Mouse (Mus musculus) limb, embryonic 11.5 days (tissue): ENCODE results near the gene Vamp4. TPM values are rescaled to one million over a fixed set of nuclear protein-coding genes. Genes with fewer than 3 reads are reported as not detected.

Experiments used
- ATAC-seq: fragments of 200-750 bp; cut with Nextera tagmentation; 2 replicates; pipeline ENCODE4 v1.8.0; 2017; ENCODE audit warnings: low read depth; ENCODE audit not compliant: insufficient number of reproducible peaks, low FRiP score, low TSS enrichment
- DNase-seq: peaks from one replicate; pipeline ENCODE4 v3.0.0-alpha.2; 2015; ENCODE audit warnings: low spot score
- H3K27ac ChIP-seq: fragments of 300-500 bp; sonication (generic); replicated peaks from 2 replicates; pipeline ENCODE4 v1.5.1; 2014; ENCODE audit warnings: low read depth, mild to moderate bottlenecking, low read length
- H3K27me3 ChIP-seq: fragments of 300-500 bp; sonication (generic); 2 replicates; pipeline ENCODE4 v1.6.1; 2014; ENCODE audit warnings: mild to moderate bottlenecking, low read length, mixed read lengths; ENCODE audit not compliant: control insufficient read depth, insufficient read depth
- H3K36me3 ChIP-seq: fragments of 300-500 bp; sonication (generic); 2 replicates; pipeline ENCODE4 v1.6.1; 2014; ENCODE audit warnings: mild to moderate bottlenecking, low read length, moderate library complexity, mixed read lengths; ENCODE audit not compliant: control insufficient read depth, insufficient read depth
- H3K4me1 ChIP-seq: fragments of 300-500 bp; sonication (generic); 2 replicates; pipeline ENCODE4 v1.6.1; 2014; ENCODE audit warnings: low read length, mixed read lengths; ENCODE audit not compliant: control insufficient read depth, insufficient read depth
- H3K4me2 ChIP-seq: fragments of 300-500 bp; sonication (generic); 2 replicates; pipeline ENCODE4 v1.6.1; 2014; ENCODE audit warnings: low read depth, mild to moderate bottlenecking, moderate library complexity; ENCODE audit not compliant: severe bottlenecking
- H3K4me3 ChIP-seq: fragments of 300-500 bp; sonication (generic); 2 replicates; pipeline ENCODE4 v1.5.1; 2014; ENCODE audit warnings: low read depth, low read length
- H3K9ac ChIP-seq: fragments of 300-500 bp; sonication (generic); 2 replicates; pipeline ENCODE4 v1.6.1; 2014; ENCODE audit warnings: mild to moderate bottlenecking, low read length
- H3K9me3 ChIP-seq: fragments of 300-500 bp; sonication (generic); 2 replicates; pipeline ENCODE4 v1.6.1; 2016; ENCODE audit warnings: low read length; ENCODE audit not compliant: control insufficient read depth
- WGBS: fragments of 180-500 bp; shearing (Covaris S2); extraction: QIAGEN DNeasy Blood & Tissue Kit; methylation state at CpG from one replicate; pipeline ENCODE4 v1.1.7; 2014; 5-methylcytosine and 5-hydroxymethylcytosine counted together
- polyA plus RNA-seq: library from polyadenylated mRNA; unstranded; fragments of >200 nt; fragmentation: Nextera tagmentation; extraction: Ambion mirVana; gene quantifications from 2 replicates; pipeline ENCODE4 v1.2.1, GENCODE M21; 2014

The Vamp4 gene
- polyA plus RNA-seq, 1 experiment from 2014 or later, result 61.8 TPM

DNA sequence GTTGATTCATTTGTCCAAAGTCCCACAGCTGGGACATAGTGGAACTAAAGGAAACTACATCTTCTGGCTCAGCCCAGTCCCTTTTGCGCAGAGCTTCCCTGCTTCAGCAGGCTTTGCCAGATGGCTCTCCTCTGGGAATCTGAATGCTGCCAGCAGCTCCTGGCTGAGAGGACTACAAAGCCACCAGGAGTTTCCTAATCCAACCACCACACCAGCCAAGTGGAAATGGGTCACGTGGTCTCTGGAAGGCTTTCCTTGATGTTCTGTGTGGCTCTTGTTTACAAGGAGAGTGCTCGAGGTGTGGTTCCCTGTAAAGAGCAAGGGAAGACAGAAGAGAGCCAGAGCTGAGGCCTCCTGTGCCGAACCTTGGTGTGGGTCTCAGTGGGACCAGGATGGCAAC lies 73.4 kb downstream of the Vamp4 start:
- Histone ChIP-seq H3K27ac (0 out of 2 replicates have a peak overlapping the region, but pooled peaks have one; percentile 18), H3K9ac (no peak overlapping the region), H3K4me1 (no peaks in the 10 kb centered on the region), H3K27me3 (no peaks in the 10 kb centered on the region), H3K4me2 (no peak overlapping the region), H3K4me3 (no peak overlapping the region), H3K36me3 (no peaks in the 10 kb centered on the region), H3K9me3 (no peaks in the 10 kb centered on the region)
- 33% methylated on average over 4 of the region's 4 CpGs for WGBS
- no peak for ATAC-seq
- DNase-seq, result no peak

DNA sequence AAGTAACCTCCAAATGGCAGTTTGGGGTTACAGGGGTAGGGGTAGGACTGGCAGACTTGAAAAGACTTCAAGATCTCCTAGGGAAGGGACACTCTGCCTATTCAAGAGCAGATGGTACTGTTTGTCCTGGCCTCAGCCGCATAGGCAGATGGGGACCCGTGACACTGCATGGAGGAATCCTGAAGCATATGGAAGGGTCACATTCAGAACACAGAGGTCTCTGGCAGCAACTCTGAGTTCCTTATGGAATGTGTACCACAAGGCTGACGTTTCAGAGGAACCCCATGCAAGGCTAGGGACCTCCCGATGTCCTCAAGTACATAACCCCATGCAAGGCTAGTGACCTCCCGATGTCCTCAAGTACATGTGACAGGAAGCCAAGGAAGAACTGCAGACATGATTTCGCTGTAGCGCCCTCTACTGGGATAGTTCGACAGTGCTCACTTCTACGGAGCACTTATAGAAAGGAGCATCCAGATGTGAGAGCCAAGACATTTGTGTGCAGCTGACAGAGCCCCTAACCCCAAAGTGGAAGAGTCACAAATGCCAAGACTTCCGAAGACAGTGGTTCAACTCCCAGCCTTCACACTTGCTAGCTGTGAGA lies 75.9 kb downstream of the Vamp4 start:
- Histone ChIP-seq H3K27me3 (no peaks in the 10 kb centered on the region), H3K9ac (no peak overlapping the region), H3K4me3 (no peak overlapping the region), H3K4me1 (no peaks in the 10 kb centered on the region), H3K36me3 (no peaks in the 10 kb centered on the region), H3K27ac (no peak overlapping the region), H3K9me3 (no peaks in the 10 kb centered on the region), H3K4me2 (no peak overlapping the region)
- ATAC-seq (no peak), DNase-seq (no peak)
- 77% methylated on average over 10 of the region's 10 CpGs for WGBS

DNA sequence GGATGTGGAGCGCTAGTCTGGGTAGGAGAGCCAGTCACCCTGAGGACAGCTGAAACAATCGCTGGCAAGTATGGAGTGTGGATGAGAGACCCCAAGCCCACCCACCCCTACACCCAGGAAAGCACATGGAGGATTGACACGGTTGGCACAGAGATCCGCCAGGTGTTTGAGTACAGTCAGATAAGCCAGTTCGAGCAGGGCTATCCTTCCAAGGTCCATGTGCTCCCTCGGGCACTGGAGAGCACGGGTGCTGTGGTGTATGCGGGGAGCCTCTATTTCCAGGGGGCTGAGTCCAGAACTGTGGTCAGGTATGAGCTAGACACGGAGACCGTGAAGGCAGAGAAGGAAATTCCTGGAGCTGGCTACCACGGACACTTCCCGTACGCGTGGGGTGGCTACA lies 78.1 kb downstream of the Vamp4 start:
- H3K27me3 ChIP-seq, result no peaks in the 10 kb centered on the region
- ATAC-seq, result no peak
- no peak overlapping the region for H3K27ac ChIP-seq
- no peak overlapping the region for H3K4me3 ChIP-seq
- H3K4me2 ChIP-seq, result no peak overlapping the region
- H3K9me3 ChIP-seq, result no peaks in the 10 kb centered on the region
- 95% methylated on average over 14 of the region's 14 CpGs for WGBS
- H3K36me3 ChIP-seq, result no peaks in the 10 kb centered on the region
- H3K4me1 ChIP-seq, result no peaks in the 10 kb centered on the region
- H3K9ac ChIP-seq, result no peak overlapping the region
- no peak for DNase-seq

Other genes with a start within 250 kb of the Vamp4 start
- 13.9 and 17.5 TPM in 2 replicates for gene Dnm3, start 92.5 kb upstream of the Vamp4 start, polyA plus RNA-seq
- 19.8 and 22.9 TPM in 2 replicates for gene Mettl13, start 22.0 kb upstream of the Vamp4 start, polyA plus RNA-seq
- not detected in 2 replicates for gene Myoc, start 68.6 kb downstream of the Vamp4 start, polyA plus RNA-seq
- not detected in 2 replicates for gene Myocos, start 87.7 kb downstream of the Vamp4 start, polyA plus RNA-seq
- gene Prrc2c, start 170.0 kb downstream of the Vamp4 start, polyA plus RNA-seq, result 168 and 186 TPM in 2 replicates
- not detected in 2 replicates for gene Fmo4, start 243.5 kb downstream of the Vamp4 start, polyA plus RNA-seq